Mouse (Mus musculus): ENCODE measurements around the gene Cst13.
"Not testable (repeated sequence)": the region's sequence is repeated elsewhere in the genome, so short reads cannot be mapped to it uniquely, and the experiment has no call there.

The Cst13 gene

DNA sequence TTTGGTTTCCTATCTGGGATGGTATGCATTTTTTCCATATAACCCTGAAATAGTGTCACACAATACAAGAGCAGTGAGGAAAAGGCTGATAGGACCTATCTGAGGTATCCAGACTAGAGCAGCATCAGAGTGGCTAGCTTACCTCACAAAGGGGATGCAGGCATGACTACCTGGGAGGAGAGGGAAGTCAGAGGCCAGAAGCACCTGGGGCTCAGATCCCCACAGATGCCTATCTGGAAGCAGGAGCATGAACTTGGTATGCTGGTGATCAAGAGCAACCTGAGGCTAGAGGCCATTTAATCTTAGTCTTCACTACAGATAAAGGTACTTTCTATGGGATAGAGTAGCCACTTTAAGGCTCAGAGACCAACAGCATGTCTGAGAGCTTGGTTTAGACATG lies at the start of gene Cst13:
Gene Cst13, plus strand, starts transcription at position 173 of the 400 bp plus-strand sequence.
- no peak for DNase-seq (ENCODE audit: low read depth, low spot score)

DNA sequence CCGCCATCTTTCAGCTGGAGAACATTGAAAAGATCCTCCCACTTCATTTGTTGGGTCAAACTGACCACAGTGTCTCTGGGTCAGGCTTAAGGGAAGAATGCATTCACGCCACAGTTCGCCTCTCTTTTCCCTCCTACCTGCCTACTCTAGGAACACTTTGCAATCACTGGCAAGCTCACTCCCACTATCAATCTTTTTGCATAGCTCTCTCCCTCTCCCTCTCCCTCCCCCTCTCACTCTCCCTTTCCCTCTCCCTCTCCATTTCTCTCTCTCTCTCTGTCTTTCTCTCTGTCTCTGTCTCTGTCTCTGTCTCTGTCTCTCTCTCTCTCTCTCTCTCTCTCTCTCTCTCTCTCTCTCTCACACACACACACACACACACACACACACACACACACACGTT lies 48.5 kb upstream of the Cst13 start, which contains the start of gene Cst11:
Gene Cst11, minus strand, starts transcription at position 101 of the 400 bp plus-strand sequence.
- not testable (repeated sequence) for DNase-seq (ENCODE audit: low read depth, low spot score)

DNA sequence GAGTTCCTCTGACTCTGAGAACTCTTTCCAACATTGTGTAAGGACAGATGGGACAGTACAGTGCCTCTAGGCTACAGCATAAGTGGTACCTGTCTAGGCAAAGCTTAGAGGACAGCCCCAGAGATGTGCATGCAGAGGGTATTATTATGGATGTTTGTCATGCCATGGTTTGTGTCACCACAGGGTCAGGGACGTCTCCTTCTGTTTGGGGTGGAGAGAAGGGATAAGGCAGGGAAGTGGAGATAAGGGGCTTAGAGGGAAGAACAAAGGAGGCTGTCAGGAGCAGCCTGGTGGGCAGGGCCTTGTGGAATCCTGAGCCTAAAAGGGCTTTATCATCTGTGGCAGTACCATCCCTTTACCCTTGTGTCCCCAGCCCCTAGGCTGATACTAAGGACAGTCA lies 38.2 kb upstream of the Cst13 start, which contains the start of gene 8030411F24Rik:
Gene 8030411F24Rik, plus strand, starts transcription at position 301 of the 400 bp plus-strand sequence.
- DNase-seq (ENCODE audit: low read depth, low spot score), result no peak

DNA sequence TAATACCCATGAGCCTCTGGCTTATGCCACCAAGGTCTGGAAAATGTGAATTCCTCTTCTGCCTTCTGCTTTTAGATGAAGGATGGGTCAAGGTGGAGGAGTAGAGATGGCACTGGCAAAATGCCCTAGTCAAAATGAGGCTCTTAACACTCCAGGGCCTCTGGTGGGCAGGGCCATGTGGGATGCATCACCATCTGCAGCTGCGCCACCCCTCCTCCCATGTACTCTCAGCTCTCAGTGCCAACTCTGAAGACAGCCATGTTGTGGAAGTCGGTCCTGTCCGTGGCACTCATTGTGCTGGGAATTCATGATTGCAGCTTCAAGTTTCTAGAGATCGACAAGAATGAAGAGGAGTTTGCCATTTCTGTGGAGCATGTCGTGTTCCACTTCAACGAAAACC lies 30.7 kb upstream of the Cst13 start, which contains the start of gene Cst12:
Gene Cst12, plus strand, starts transcription at position 220 of the 400 bp plus-strand sequence.
- DNase-seq (ENCODE audit: low read depth, low spot score), result no peak

DNA sequence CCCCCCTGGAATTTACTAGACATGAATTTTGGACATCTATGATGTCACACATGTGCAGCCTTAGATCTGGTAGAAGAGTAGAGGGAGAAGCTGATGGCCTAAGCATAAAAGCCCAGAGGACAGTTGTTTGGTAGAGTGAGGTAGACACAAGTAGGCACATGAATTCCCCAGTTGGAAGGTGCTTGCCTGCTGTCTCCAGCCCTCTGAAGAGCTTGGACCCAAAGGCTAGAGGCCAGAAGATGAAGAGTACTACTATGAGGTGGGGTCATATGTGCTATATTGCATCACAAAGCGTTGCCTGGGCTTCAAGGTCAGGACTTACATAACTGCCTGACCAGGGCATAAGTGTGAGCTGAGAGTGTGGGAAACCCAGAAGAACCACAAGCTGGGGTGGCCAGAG lies 21.4 kb upstream of the Cst13 start, which contains the start of gene Cst8:
Gene Cst8, plus strand, starts transcription at position 301 of the 400 bp plus-strand sequence.
- DNase-seq (ENCODE audit: low read depth, low spot score), result no peak

DNA sequence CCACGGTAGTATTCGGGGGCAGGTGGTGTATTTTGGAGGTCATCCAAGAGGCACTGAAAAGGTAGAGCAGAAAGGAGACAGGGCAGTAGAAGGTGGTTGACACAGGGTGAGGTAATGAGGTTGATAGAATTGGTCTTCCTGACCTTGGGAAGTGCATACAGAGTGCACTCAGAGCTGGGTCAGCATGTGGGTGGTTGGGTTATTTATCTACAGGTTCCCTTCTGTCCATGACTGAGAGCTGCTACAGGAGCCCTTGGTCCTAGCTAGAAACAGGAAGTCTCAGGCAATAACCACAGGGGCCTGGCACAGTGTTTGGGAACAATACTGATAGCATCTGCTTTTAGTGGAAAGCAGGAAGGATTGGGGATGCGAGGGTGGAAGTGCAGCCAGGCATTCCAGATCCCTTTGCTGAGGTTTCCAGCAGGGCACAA lies 18.4 kb upstream of the Cst13 start:
- DNase-seq (ENCODE audit: low read depth, low spot score), result no peak

DNA sequence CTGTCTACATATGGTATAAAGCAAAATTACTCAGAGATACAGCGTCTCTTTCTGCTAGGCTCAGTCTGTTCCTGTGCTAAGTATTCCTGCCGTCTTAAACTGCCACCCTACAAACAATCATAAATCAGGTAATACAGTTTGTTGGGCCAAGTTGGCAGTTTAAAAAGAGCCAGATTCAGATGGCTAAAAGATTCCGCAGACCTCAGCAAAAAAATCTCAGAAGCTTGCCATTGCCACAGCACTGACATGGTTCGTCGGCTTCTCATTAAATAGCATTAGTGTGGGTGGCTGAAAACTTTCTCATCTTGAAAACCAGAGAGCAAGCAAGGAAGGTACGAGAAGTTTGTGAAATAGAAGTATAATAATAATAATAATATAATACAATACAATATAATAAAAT lies 13.2 kb upstream of the Cst13 start:
- no peak for DNase-seq (ENCODE audit: low read depth, low spot score)

DNA sequence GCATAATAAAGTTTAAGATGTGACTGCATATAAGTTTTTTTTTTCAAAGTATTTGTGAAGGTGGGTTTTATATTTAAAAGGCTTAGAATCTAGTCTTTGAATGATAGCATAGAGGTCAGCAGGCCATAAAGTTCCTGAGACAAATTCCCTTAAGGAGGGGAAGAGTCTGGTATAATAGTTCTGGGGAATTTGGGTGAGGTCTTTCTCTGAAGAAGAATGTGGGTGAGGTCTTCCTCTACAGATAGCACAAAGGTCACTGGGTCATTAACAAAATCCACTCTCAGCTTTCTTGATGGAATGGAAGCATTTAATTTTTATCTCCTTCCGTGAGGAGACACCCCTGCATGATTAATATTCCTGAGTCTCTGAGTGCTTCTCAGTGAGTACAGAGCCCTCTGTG lies 6.1 kb downstream of the Cst13 start:
- DNase-seq (ENCODE audit: low read depth, low spot score), result no peak

DNA sequence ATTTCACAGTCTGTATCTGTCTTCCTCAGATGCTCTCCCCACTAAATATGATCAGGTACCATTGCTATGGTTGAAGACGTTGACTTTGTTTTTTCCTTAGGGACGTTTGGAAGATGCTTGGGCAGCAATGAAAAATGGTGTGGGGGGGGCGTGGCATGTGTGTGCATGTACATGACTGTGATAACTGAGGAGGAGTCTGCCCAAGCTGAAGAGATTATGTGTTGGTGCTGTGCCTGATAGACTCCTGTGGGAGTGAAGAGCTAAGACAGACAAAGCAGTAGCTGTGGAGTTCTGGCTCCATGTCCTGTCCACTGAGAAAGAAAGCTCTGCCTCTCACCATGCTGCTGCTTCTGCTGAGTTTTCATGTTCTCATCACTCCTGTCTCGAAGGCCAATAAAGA lies 15.0 kb downstream of the Cst13 start, which contains the start of gene Cst9:
Gene Cst9, plus strand, starts transcription at position 236 of the 400 bp plus-strand sequence.
- DNase-seq (ENCODE audit: low read depth, low spot score), result no peak

DNA sequence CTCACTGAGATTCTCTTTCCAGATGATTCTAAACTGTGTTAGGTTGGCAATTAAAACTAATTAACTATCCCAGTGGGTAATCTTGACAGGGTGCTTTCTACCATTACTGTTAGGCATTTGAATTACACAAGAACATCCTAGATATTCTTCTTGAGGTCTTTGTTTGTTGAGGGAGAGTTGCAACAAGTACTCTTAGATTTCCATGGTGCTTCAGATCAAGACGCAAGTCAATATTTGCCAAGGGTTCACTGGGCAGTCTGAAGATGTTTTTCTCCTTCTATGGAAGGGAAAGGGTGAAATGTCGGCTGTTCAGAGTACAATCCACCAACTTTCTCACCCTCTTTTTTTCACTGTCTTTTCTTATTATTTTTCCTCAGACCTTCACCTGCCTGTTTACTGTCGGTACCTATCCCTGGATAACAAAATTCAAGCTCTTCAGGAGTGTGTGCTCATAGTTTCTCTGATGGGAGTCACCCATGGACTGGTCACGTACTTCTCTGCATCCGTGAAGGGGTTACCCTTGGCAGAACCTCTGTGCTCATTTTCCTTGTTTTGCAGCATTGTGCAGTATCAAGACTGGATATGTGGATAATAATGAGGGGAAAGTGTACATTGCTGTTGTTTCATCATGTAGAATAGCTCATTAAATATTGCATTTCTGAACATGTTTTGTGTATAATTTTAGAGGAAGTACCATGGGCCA lies 18.3 kb downstream of the Cst13 start:
- DNase-seq (ENCODE audit: low read depth, low spot score), result no peak

DNA sequence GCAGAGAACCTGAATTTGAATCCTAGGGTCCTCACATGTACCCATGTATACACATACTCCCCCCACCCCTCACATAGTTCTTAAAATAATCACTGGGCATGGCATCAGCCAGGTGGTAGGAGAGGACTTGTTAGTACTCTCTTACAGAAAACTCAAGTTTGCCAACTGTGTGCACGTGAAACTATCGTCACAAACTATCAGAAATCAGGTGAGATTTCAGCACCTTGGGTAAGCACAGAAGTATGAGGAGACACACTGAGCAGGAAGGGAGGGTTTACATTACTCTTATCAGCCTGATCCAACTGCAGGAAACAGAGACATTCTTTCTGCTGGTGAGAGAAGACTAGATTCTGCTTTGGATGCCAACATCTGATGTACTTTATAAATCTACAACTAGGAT lies 19.3 kb downstream of the Cst13 start:
- DNase-seq (ENCODE audit: low read depth, low spot score), result no peak

DNA sequence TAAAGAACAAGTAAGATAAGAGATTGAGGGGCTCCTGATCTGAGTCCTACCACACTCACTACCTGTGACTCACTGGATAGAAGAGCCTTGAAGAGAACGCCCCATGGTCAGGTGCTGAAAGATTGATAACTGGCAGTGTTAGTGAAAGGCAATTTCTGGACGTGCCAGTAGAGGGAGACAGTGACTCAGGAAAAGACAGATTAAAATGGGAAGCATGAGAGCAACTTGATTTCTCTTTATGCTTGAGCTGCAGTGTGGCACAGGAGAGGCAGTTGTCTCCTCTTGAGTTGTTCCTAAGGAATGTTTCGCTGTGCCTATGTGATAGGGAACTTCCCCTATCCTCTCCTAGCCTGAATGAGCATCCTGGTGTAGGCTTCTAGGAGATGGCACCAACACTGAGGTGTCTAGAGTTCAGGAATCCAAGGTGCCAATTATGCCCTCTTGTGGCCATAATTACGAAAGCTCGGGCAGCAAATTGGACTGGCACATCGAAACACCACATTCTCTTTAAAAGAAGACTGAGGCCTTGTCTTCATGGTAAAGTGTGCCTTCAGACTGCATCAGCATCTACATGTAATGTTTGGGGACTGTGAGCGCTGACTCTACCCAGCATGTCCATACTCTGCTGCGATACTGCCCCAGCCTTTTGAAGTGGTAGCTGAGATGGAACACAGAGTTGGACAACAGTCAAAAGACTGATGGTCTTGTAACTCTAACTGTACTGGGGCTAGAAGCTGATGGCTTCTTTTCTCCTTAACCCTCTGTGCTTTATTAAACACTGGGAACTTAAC lies 31.4 kb downstream of the Cst13 start:
- no peak for DNase-seq (ENCODE audit: low read depth, low spot score)

DNA sequence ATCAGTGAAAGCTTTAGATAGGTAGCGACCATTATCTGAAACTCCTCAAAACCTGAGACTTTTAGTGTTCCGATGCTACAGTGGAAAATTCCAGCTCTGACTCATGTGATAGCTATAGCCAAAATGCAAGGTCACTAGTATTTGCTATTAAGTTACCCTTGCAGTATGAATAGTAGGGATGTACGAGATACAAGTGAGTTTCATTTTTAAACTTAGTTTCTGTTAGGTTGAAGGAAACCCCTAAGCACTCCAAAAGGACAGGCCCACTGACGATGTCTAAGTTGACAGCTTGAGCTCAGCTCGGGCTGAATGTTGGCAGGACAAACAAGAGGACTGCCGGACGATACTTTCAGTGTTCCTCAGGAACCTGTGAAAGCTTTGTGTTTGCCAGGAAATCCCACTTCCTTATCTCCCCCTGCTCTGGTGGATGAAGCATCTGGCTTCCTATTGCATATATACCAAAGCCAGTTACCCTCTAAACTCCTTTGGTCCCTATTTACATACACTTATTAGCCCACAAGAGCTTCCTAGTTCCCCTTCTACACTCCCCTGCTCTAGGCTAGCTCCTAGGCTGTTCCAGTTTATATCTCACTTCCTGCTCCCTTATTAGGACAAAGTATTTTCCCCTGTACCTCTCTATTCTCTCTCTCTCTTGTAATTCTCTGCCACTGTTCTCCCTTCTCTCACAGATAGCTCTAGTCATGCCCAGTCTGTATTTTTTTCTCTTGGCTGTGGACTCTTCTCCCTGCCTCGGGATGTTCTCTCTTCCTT lies 36.9 kb downstream of the Cst13 start:
- DNase-seq (ENCODE audit: low read depth, low spot score), result no peak

DNA sequence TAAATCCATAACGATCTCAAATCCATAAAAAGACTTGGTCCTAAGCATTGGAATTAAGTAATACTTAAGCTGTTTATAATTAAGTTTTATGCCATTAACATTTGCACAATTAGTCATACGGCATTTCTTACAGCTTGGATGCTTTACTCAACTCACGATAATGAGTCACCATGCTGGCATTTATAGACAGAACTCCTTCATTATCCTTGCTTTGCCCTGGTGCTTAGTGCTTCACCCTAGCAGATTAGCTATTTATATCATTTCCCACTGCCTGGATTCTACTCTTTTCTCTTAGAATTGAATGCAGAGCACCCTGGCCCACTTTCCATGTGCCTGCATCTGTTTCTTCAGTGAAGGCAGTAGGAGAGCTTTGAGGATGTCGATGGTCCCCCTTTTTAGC lies 37.6 kb downstream of the Cst13 start:
- no peak for DNase-seq (ENCODE audit: low read depth, low spot score)

DNA sequence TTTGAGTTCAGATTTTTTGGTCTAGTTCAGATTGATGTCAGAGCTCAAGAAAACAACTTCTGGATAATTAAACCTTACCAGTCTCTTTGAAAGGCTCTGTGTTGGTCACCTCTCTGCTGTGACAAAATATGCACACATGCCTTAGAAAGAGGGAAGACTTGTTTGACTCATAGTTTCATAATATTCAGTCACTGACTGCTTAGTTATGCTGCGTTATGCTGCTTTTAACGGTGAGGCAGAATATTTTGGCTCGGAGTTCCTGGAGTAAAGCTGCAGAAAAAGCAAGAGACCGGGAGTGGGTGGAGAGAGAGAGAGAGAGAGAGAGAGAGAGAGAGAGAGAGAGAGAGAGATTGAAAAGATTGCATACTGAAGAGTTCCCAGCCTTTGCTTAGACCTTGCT lies 41.1 kb downstream of the Cst13 start:
- DNase-seq (ENCODE audit: low read depth, low spot score), result no peak

DNA sequence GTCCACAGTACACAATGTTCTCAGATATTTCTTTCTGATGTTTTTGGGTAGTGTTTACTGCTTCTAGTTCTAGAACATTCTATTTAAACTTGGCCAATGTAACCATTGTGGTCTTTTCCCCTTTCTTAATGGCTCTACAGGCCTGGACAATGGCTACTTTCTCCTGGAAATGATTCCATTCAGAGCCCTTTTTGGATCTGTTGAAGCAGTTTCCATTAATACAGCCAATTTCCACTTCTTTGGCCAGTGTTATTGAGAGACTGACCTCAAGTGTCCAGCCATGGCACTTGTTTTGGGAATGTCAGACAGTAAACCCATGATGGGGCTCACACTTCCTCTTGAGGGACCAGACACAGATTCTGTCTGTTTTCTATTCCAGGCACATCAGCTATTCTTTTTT lies 41.8 kb downstream of the Cst13 start:
- no peak for DNase-seq (ENCODE audit: low read depth, low spot score)

DNA sequence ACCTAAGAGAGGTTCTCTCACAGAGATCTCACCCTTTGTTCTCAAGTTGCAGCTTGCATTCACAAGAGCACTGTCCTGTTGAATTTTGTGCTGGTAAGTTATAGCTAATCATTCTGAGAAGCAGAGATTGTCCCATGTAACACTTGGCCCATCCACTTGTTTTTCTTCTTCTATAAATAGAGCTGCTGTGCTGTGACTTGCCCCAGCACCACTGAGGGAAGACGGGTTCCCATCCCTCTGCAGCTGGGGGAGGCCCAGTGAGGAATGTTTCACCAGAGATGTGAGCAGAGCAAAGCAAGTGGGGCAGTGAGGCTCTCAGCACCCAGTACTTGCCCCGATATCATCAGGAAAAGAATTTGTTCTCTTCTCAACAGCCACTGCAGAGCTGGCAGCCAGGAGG lies 45.1 kb downstream of the Cst13 start, which contains the start of gene 9230104L09Rik:
Gene 9230104L09Rik, minus strand, starts transcription at position 73 of the 400 bp plus-strand sequence.
- no peak for DNase-seq (ENCODE audit: low read depth, low spot score)

DNA sequence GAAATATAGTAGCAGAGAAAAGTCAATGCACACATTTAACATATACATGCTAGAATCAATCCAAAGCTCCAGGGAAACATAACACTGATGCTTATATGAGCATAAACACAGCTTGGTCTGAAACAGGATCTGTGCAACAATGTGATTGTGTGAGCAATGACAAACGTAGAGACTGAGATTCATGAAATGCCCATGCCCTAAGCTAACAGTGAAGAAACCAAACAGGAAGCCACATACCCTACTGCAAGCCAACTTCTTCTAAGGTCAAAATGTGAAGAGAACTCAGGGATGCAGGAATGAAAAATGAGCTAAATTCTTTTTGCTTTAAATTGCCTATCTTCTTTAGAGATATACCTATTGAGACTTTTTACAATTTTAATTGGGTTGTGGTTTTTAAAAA lies 49.1 kb downstream of the Cst13 start:
- no peak for DNase-seq (ENCODE audit: low read depth, low spot score)

DNA sequence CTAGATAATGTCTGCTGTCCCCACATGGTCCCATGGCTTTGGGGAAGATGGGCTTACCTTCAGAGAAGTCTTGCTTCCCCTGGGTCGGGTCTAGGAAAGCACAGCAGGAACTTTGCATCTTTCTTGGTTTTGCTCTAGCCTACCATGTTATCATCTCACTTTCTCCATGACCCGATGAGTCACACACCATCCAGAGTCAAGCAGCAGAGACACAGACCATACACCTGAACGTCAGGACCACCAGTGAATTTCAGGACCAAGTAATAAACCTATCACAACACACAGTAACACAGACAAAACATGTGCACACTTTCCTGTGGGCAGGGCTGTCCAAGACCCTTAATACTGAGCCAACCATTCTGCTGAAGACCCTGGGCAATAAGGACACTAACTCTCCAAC lies 50.6 kb downstream of the Cst13 start:
- DNase-seq (ENCODE audit: low read depth, low spot score), result no peak

DNA sequence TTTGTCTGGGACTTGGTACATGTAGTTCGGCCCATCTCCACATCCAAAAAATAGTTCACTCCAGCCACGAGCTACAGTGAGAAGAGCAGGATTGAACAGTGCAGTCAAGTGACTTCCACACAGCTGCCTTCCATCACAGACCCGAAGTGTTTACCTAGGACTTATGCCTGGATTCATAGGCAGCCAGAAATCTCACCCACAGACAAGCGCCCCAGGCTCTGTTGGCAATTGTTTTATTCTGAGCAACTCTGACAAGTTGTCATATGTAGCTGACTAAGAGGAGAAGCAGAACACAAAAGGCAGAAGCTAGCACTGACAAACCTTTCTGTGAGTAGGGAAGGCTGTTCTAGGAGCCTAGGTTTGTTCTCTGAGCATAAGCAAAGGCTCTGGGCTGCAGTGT lies 53.0 kb downstream of the Cst13 start:
- DNase-seq (ENCODE audit: low read depth, low spot score), result no peak

DNA sequence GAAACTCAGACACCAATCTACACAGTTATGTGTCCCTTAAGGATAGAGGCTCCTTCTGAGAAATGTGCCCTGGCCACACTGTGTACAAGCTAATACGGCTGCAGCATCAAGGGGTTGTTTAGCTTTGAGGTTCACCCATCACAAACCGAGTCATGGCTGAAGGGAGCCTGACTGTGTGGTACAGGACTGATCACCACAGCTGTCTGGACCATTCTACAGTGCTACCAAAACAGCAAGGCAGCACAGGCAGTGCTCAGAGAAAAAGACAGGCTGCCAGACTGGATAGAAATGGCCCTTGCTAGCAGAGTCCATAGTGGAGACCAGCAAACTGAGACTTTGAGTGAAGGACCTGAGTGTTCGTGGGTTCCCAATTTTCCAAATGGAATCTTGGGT lies 54.3 kb downstream of the Cst13 start:
- DNase-seq (ENCODE audit: low read depth, low spot score), result no peak

Measured in brain, embryonic 18.5 days (tissue).